Mouse (Mus musculus) ZHBTc4 (cell line): ENCODE results near the gene Ltbp3.

Experiments
- DNase-seq: peaks from one replicate; pipeline ENCODE4 v3.0.0-alpha.2; 2011; ENCODE audit warnings: low read depth, low spot score

Gene Ltbp3

DNA sequence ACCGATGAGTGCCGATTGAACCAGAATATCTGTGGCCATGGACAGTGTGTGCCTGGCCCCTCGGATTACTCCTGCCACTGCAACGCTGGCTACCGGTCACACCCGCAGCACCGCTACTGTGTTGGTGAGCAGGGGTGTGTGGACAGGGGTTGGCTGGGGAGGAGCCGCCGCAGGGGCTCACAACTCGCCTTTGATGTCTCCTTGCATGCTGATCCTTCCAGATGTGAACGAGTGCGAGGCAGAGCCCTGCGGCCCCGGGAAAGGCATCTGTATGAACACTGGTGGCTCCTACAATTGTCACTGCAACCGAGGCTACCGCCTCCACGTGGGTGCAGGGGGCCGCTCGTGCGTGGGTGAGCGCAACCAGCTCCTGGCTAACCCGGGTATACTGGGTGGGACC is 10.2 kb downstream of the Ltbp3 start:
- peak; percentile 59 for DNase-seq

DNA sequence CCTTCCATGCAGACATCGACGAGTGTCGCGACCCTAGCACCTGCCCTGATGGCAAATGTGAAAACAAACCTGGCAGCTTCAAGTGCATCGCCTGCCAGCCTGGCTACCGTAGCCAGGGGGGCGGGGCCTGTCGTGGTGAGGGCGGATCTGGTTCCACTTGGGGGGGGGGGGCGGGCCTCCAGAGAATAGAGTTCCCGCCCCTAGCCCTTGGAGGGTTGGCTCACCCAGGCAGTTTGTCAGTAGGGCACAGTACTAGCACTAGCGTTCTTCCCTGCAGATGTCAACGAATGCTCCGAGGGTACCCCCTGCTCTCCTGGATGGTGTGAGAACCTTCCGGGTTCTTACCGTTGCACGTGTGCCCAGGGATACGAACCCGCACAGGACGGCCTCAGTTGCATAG is 11.0 kb downstream of the Ltbp3 start:
- DNase-seq: peak; percentile 63

DNA sequence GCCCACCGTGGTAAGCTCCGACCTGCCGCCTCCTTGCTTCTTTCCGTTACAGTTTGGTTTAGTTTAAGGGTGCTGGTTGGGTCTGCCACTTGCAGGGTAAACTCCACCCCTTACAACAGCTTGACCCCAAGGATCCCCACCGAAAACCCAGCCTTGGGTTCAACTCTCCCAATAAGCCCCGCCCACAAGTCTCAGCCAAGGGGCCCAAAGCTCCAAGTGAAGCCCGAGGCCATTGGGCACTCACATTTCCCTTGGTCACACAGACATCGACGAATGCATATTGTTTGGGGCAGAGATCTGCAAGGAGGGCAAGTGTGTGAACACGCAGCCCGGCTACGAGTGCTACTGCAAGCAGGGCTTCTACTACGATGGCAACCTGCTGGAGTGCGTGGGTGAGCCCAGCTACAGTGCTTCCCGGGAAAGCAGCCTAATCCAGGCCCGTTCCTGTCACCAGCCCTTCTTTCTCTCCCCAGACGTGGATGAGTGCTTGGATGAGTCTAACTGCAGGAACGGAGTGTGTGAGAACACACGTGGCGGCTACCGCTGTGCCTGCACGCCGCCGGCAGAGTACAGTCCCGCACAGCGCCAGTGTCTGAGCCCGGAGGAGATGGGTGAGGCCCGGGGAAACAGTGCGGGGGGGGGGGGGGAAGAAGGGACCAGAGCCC is 15.7 kb downstream of the Ltbp3 start:
- peak; percentile 47 for DNase-seq

DNA sequence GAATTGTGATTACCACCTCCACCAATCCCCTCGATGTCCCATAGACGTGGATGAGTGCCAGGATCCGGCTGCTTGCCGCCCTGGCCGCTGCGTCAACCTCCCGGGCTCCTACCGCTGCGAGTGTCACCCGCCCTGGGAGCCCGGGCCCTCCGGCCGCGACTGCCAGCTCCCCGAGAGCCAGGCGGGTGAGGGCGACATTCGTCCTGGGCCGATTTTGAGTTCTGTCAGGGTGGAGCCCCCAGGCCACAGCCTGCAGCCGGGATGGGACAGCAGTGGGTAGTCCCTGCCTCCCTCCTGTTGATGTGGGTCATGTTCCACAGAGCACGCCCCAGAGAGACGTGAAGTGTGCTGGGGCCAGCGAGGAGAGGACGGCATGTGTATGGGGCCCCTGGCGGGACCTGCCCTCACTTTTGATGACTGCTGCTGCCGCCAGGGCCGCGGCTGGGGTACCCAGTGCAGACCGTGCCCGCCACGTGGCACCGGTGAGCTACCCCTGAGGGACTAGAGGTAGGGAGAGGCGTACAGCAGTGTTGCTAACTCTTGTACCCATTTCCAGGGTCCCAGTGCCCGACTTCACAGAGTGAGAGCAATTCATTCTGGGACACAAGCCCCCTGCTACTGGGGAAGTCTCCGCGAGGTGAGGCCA is 16.4 kb downstream of the Ltbp3 start:
- DNase-seq: peak; percentile 35

DNA sequence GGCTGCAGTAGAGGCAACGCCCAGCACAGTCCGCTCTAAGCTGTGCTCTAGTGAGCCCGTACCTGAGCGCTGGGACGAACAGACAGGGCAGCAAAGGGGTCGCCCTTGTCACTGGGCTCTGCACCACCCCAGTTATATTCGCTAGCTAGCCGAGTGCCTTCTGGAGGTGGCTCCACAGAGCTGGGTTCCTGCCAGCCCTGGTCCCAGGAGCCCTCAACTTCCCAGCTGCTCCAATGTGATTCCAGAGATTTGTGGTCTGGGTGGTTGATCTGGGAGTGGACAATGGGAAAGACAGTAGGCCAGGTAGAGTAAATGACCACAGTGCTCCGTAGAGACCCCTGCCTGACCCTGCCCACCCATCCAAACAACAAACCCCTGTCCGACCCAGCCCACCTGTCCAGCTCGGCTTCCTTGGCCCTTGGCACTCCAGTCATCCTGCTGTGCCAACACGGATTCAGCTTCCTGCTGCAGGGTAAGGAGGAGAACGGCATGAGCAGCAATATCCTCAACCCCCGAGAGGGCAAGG is 18.2 kb downstream of the Ltbp3 start:
- DNase-seq: no peak

DNA sequence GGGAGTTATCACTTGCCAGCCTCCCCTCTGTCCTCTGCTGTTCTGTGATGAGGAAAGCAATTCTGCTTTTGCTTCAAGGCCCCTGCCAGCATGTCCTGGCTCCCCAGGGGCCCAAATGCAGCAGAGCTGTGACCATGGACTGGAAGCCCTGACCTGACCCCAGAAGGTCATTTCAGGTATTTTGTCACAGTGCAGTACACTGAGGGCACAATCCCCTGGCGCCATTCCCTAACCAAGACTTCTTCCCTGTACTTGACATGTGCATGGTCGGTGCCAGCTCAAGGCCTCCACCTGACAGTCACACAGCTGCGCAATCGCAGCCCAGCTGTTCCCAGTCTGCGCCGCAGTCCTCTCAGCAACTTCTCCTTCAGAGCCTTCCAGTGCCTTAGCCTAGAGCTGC is 22.5 kb downstream of the Ltbp3 start:
- DNase-seq: no peak

DNA sequence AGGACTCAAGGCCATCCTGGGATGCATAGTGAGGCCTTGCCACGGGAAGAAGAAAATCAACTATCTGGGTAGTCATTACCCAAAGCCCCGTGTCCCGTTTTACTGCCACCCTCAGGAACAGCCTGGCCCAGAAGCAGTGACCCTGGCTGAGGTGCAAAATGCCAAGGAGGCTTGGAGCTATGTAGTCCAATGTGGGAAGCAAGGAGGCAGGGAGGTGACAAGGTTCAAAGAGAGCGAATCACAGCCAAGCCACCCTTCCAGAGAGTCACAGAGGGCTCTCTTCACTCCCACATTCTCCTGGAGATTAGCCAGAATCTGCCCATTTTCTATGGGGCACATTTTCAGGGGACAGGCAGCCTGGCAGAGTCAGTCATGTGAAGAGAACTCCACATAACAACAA is 26.6 kb downstream of the Ltbp3 start:
- no peak for DNase-seq

DNA sequence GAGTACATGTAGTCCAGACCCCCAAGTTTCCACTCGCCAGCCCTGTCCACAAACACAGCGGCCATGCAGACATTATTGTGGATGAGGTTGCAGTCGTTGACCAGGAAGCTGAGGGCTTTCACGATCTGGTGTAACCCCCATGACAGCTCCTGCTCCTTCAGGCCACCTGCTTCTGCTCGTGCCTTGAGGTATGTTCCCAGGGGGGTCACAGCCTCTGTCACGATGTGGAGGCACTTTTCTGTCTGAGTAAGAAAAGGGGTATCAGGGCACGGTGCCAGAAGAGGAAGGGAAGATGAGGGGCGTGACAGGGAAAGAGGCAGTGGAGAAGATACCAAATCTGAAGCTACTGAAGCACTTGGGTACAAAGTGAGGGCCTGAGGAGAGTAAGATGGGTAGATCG is 29.6 kb downstream of the Ltbp3 start:
- DNase-seq: no peak

DNA sequence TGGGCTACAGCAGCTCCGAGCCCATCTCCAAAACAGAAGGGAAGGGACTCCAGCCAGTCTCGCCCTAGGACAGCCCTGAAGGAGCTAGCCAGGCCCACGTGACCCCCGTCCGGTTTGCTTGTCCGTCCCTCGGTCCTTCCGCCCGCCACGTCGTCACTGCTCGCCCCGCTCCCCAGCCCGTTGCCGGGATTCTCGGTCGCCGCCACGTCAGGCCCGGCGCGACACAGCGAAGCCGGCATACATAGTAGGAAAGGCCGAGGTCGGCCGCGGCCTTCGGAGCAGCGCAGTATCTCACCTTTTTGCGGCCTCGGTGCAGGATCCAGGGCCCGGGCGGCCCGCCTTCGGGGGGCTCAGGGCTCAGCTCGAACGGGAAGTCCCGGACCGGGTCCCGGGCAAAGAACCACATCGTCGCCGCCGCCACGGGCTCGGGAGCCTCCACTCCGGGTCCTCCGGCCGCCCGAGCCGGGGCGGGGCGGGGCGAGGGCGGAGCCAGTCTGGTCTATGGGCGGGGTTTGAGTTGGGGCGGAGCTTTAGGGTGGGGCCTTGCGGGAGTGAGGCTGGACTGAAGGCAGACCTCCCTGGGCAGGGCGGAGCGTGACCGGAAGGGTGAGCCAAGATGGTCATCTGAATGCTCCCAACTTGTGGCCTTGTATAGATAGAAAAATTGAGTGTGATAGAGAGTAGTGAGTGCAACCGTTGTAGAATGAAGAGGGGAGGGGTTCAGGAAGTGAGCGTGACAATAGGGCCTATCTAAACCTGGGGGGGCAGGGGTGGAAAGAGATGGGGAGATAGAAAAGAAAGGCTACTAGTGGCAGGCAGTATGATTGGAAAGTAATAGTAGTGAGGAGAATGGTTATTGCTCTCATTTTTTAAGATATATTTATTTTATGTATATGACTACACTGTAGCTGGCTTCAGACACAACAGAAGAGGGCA is 30.5 kb downstream of the Ltbp3 start, which contains the start of gene Scyl1:
Gene Scyl1, minus strand, starts transcription at position 495 of the 936 bp plus-strand sequence.
- peak; percentile 85 for DNase-seq

DNA sequence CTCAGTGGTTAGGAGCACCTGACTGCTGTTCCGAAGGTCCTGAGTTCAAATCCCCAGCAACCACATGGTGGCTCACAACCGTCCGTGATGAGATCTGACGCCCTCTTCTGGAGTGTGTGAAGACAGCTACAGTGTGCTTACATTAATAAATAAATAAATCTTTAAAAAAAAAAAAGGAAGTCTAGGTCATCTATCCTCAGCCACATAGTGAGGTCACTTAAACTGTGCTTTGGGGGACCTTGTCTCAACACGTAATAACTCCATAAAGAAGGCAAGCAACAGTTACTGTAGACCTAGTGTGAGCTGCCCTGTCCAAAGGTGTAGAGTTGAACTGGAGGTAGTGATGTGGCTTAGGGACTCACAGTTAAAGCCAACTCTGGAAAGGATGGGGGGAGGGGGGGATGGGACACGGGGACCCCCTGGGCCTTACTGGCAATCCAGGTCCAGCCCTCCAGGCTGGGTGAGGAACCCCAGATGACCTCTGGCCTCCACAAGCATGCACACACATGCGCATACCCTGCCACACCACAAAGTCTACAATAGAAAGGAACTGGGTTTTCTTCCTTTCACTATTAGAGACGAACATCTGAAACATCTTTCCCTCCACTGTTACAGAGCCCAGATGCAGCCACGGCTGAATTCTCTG is 36.8 kb downstream of the Ltbp3 start:
- DNase-seq: no peak

DNA sequence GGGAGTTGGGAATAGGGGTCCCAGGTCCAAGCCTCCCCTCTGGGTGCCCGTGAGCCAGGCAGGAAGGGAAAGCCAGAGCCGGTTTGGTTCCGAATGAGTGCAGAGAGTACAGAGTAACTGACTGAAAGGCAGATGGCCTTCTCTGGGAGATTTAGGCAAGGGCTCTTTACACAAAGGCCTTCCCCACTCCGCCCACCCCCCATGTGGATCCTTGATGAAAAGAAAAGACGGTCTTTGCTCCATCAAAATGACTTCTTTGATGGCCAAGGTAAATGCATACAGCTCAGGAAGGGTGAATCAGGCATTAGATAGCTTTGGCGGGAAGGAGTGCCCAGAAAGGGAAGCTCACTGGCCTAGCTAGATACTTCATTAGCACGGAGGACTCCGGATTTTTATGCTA is 37.6 kb downstream of the Ltbp3 start:
- peak; percentile 61 for DNase-seq

DNA sequence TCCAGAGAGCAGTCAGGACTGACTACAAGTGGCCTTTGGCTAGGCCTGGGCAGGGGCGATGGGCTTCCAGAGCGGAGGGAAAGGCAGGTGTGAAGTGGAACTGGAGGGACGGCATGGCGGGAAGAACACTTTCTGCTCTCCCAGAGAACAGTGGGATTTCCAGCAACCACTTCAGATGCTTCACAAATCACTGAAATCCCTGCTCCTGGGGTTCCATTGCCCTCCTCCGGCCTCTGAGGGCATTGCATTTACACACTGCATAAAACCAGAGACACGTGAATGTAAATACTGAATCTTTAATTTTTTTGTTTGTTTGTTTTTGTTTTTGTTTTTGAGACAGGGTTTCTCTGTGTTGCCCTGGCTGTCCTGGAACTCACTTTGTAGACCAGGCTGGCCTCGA is 39.5 kb downstream of the Ltbp3 start:
- peak; percentile 77 for DNase-seq

DNA sequence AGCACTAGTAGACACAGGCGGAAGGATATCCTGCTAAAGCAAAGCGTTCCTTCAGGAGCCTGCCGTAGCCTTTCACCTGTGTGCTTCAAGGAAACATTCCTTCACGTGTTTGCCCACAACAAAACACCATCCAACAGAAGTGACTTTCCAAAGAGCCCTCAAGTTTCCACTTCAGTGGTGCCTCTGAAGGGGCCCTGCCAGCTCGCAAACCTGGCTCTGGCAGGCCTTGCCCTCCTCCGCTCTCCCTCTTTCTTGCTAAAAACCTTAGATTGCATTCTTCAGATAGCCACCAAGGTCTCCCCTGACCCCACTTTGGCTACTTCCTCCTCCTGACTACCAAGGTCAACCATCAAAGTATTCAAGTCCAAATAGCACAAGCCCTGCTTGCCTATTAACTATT is 40.8 kb downstream of the Ltbp3 start:
- DNase-seq: no peak

DNA sequence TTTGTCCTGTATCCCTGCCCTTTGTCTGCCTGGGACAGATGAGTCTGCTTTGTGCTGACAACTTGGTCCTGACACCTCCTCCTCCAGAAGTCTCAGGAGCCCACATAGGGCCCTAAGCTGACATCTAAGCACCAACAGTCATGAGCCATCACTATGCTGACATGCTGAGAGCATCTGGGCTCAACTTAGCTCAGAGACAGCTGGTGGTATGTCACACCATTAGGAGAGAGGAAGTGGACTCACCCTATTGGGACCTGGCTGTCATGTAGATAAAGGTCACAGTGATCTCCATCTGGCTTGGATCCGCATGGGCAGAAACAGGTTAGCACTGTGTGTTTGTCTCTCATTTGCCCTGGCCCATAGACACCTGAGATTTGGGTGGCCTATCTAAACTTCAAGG is 41.4 kb downstream of the Ltbp3 start:
- DNase-seq: no peak

DNA sequence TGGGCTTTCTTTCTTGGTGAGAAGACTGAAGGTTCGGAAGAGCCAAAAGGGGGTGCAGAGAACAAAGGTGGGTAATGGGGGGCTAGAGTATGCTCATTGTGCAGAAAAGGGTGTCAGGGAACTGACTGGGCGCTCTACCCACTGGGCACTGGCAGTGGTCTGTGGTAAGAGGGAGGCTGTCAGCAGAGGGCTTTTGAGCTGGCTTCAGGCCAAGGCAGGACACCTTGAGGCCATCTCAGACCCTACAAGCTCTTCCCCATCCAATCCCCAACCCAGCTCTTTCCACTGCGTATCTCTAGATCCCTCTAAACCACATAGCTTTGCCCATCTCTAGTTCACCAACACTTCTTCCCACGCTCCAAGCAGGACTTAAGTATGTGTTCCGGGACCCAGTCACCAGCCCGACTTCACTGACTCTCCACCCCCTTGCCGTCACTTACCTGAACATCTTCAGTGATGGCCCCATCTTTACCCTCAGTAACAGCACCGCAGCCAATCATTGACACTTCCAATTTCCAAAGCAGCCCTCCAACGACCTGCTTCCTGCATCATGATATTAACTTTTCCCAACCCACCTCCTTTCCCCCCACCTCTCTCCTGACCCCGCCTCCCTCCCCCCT is 44.4 kb downstream of the Ltbp3 start:
- no peak for DNase-seq

DNA sequence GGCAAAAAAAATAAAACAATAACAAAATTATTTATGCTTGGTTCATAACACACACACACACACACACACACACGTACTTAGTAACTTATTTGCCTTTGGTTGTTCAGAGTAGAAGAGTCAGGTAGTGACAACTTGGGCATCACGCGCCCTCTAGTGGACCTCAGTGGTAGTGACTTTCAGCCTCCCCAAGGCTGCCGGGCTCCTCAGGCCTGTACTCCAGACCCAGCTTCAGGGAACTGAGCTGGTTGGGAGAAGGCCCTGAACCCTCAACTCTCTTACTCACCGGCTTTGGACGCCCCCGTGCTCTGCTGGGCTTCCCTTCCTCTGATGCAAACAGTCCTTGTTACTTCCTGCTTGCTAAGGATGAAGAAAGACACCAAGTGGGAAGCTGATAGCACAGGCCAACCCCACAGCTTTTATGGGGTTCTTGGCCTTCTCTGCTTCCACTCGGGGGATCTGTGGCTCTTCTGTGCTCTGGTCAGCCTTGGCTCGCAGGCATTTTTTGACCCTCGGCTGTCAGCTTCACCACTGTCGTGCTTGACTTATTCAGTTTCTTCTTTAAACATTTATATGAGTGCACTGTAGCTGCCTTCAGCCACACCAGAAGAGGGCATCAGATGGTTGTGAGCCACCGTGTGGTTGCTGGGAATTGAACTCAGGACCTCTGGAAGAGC is 45.9 kb downstream of the Ltbp3 start:
- DNase-seq: peak; percentile 93

DNA sequence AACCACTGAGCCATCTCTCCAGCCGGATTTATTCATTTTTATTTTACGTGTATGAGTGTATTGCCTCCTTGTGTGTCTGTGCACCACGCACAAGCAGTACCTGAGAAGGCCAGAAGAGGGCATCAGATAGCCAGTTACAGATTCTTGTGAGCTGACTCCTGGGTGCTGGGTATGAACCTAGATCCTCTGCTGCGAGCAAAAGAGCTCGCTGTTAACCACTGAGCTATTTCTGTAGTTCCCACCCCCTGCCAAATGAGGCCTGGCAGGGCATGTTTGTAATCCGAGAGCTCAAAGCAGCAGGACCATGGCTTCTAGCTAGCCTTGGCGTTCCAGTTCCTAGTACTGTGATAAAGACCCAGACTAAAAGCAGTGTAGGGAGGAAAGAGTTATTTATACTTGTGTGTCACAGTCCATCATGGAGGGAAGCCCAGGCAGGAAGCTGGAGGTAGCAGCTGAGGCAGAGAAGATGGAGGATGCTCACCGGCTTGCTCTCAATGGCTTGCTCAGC is 46.5 kb downstream of the Ltbp3 start:
- peak; percentile 94 for DNase-seq

DNA sequence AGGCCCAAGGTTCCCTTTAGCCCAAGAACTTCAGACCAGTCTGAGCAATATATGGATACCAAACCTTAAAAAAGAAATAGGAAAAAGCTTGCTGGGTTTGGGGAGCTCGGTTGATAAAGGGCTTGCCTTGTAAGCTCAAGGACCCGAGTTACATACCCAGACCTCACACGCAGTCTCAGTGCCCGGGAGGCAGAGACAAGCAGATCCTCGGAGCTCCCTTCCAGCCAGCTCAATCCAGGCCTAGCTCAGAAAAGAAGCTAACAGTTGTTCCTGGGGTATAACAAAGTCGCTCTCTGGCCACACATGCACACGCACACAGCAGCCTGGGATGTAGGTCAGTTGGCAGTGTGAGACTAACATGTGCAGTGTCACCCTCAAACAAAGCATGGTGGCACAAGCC is 47.2 kb downstream of the Ltbp3 start:
- no peak for DNase-seq

DNA sequence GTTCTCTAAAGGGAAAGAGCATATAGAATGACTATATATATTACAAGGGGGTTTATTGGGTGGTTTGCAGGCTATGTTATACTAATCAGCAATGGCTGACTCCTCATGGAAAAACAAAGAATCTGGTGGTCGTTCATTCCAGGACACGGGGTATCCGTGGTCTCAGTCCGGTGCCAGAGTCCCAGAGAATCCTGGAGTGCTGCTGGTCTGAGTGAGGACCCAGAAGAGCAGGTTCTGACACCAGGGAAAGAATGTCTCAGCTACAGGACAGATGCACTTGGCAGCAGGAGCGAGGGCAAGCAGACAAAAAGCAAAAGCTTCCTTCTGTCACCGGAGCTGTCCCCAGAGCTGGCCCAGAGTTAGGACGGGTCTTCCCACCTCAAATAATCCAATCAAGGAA is 47.9 kb downstream of the Ltbp3 start:
- DNase-seq: no peak

DNA sequence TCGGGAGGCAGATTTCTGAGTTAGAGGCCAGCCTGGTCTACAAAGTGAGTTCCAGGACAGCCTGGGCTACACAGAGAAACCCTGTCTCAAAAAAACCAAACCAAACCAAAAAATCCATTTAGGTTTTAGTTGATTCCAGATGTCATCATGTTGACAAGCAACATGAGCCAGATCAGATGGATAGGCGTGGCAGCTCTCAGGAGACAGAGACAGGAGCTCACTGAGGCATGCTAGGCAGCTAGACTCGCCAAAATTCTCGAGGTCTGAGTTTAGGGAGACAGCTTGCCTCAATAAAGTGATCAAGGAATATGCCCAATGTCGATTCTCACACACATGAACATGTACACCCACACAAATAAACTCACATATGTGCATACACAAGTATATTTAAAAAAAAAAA is 48.4 kb downstream of the Ltbp3 start:
- DNase-seq: no peak

DNA sequence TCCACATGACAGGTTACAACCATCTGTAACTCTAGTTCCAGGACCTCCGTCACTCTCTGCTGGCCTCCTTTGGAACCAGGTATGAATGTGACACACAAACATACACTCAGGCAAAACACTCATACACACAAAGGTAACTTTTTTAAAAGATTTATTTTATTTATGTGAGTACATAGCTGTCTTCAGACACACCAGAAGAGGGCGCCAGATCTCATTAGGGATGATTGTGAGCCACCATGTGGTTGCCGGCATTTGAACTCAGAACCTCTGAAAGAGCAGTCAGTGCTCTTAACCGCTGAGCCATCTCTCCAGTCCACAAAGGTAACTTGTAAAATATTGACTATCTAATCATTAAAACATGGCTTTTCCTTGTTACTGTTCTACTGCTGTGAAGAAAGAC is 50.6 kb downstream of the Ltbp3 start:
- DNase-seq: no peak
